Mouse (Mus musculus): ENCODE results near the gene Gde1. TPM values are rescaled to one million over a fixed set of nuclear protein-coding genes. Genes with fewer than 3 reads are reported as not detected.

The Gde1 gene
- polyA plus RNA-seq, 1 experiment = 75.4 TPM

GRCm38 (mm10) chr7:118710776-118711175, 5.2 kb upstream of the Gde1 start:
- peaks cover 5% of the 10 kb centered on the region; the same call in 1 of the 2 replicates for H3K4me1 ChIP-seq (ENCODE audit: control insufficient read depth, insufficient read depth, low read length)
- no peak overlapping the region for H3K27ac ChIP-seq (ENCODE audit: insufficient read depth, low read length)
- no peak for TF ChIP-seq CTCF (IDR thresholded peaks at IDR 0.05; ENCODE audit: borderline replicate concordance, insufficient read depth, low read length)
- no peak for TF ChIP-seq POLR2A (IDR thresholded peaks at IDR 0.05; ENCODE audit: low read depth, low read length)
- H3K4me3 ChIP-seq (ENCODE audit: insufficient read depth, low read length) = no peak overlapping the region

GRCm38 (mm10) chr7:118708002-118708401, 2.4 kb upstream of the Gde1 start:
- no peak overlapping the region for H3K4me3 ChIP-seq (ENCODE audit: insufficient read depth, low read length)
- TF ChIP-seq POLR2A (IDR thresholded peaks at IDR 0.05; ENCODE audit: low read depth, low read length) (no peak), CTCF (IDR thresholded peaks at IDR 0.05; ENCODE audit: borderline replicate concordance, insufficient read depth, low read length) (no peak)
- no peak overlapping the region for H3K27ac ChIP-seq (ENCODE audit: insufficient read depth, low read length)
- H3K4me1 ChIP-seq (ENCODE audit: control insufficient read depth, insufficient read depth, low read length) = peaks cover 8% of the 10 kb centered on the region

- no peak overlapping the region for H3K4me3 ChIP-seq (ENCODE audit: insufficient read depth, low read length)
- TF ChIP-seq CTCF (IDR thresholded peaks at IDR 0.05; ENCODE audit: borderline replicate concordance, insufficient read depth, low read length) (no peak), POLR2A (IDR thresholded peaks at IDR 0.05; ENCODE audit: low read depth, low read length) (no peak)
- H3K27ac ChIP-seq (ENCODE audit: insufficient read depth, low read length) = no peak overlapping the region
- peaks cover 8% of the 10 kb centered on the region for H3K4me1 ChIP-seq (ENCODE audit: control insufficient read depth, insufficient read depth, low read length)
Observed at GRCm38 (mm10) chr7:118707216-118707615, 1.6 kb upstream of the Gde1 start.

- H3K4me3 ChIP-seq (ENCODE audit: insufficient read depth, low read length) = no peak overlapping the region
Observed at GRCm38 (mm10) chr7:118706488-118706887, 910 bp upstream of the Gde1 start.

GRCm38 (mm10) chr7:118706051-118706450, 473 bp upstream of the Gde1 start:
- H3K27ac ChIP-seq (ENCODE audit: insufficient read depth, low read length) = no peak overlapping the region
- H3K4me3 ChIP-seq (ENCODE audit: insufficient read depth, low read length) = no peak overlapping the region
- TF ChIP-seq POLR2A (IDR thresholded peaks at IDR 0.05; ENCODE audit: low read depth, low read length) = no peak
- TF ChIP-seq CTCF (IDR thresholded peaks at IDR 0.05; ENCODE audit: borderline replicate concordance, insufficient read depth, low read length) = no peak
- peaks cover 8% of the 10 kb centered on the region for H3K4me1 ChIP-seq (ENCODE audit: control insufficient read depth, insufficient read depth, low read length)

More at GRCm38 (mm10) chr7:118706488-118706887, 910 bp upstream of the Gde1 start:
- TF ChIP-seq POLR2A (IDR thresholded peaks at IDR 0.05; ENCODE audit: low read depth, low read length) = no peak
- TF ChIP-seq CTCF (IDR thresholded peaks at IDR 0.05; ENCODE audit: borderline replicate concordance, insufficient read depth, low read length) = no peak
- H3K27ac ChIP-seq (ENCODE audit: insufficient read depth, low read length) = no peak overlapping the region
- H3K4me1 ChIP-seq (ENCODE audit: control insufficient read depth, insufficient read depth, low read length) = peaks cover 8% of the 10 kb centered on the region

- Histone ChIP-seq H3K4me3 (ENCODE audit: insufficient read depth, low read length) (peak overlapping the region; percentile 61; the same call in 1 of the 2 replicates), H3K27ac (ENCODE audit: insufficient read depth, low read length) (no peak overlapping the region), H3K4me1 (ENCODE audit: control insufficient read depth, insufficient read depth, low read length) (peaks cover 8% of the 10 kb centered on the region)
- TF ChIP-seq CTCF (IDR thresholded peaks at IDR 0.05; ENCODE audit: borderline replicate concordance, insufficient read depth, low read length) = no peak
- no peak for TF ChIP-seq POLR2A (IDR thresholded peaks at IDR 0.05; ENCODE audit: low read depth, low read length)
Observed at GRCm38 (mm10) chr7:118704001-118704850, 1.4 kb downstream of the Gde1 start.

GRCm38 (mm10) chr7:118703144-118703561, 2.4 kb downstream of the Gde1 start:
- peaks cover 8% of the 10 kb centered on the region for H3K4me1 ChIP-seq (ENCODE audit: control insufficient read depth, insufficient read depth, low read length)
- TF ChIP-seq CTCF (IDR thresholded peaks at IDR 0.05; ENCODE audit: borderline replicate concordance, insufficient read depth, low read length) (no peak), POLR2A (IDR thresholded peaks at IDR 0.05; ENCODE audit: low read depth, low read length) (no peak)
- no peak overlapping the region for H3K27ac ChIP-seq (ENCODE audit: insufficient read depth, low read length)
- H3K4me3 ChIP-seq (ENCODE audit: insufficient read depth, low read length) = no peak overlapping the region

GRCm38 (mm10) chr7:118698882-118699281, 6.7 kb downstream of the Gde1 start:
- TF ChIP-seq POLR2A (IDR thresholded peaks at IDR 0.05; ENCODE audit: low read depth, low read length) (no peak), CTCF (IDR thresholded peaks at IDR 0.05; ENCODE audit: borderline replicate concordance, insufficient read depth, low read length) (no peak)
- Histone ChIP-seq H3K27ac (ENCODE audit: insufficient read depth, low read length) (no peak overlapping the region), H3K4me3 (ENCODE audit: insufficient read depth, low read length) (no peak overlapping the region)

GRCm38 (mm10) chr7:118697168-118697567, 8.4 kb downstream of the Gde1 start:
- H3K27ac ChIP-seq (ENCODE audit: insufficient read depth, low read length) = no peak overlapping the region
- no peak overlapping the region for H3K4me3 ChIP-seq (ENCODE audit: insufficient read depth, low read length)
- TF ChIP-seq POLR2A (IDR thresholded peaks at IDR 0.05; ENCODE audit: low read depth, low read length) (no peak), CTCF (IDR thresholded peaks at IDR 0.05; ENCODE audit: borderline replicate concordance, insufficient read depth, low read length) (no peak)
- H3K4me1 ChIP-seq (ENCODE audit: control insufficient read depth, insufficient read depth, low read length) = 0 out of 2 replicates have a peak, but pooled peaks cover 3% of the 10 kb centered on the region

More at GRCm38 (mm10) chr7:118698882-118699281, 6.7 kb downstream of the Gde1 start:
- peaks cover 4% of the 10 kb centered on the region for H3K4me1 ChIP-seq (ENCODE audit: control insufficient read depth, insufficient read depth, low read length)

GRCm38 (mm10) chr7:118696146-118696545, 9.4 kb downstream of the Gde1 start:
- Histone ChIP-seq H3K27ac (ENCODE audit: insufficient read depth, low read length) (no peak overlapping the region), H3K4me3 (ENCODE audit: insufficient read depth, low read length) (no peak overlapping the region), H3K4me1 (ENCODE audit: control insufficient read depth, insufficient read depth, low read length) (0 out of 2 replicates have a peak, but pooled peaks cover 3% of the 10 kb centered on the region)
- TF ChIP-seq POLR2A (IDR thresholded peaks at IDR 0.05; ENCODE audit: low read depth, low read length) (no peak), CTCF (IDR thresholded peaks at IDR 0.05; ENCODE audit: borderline replicate concordance, insufficient read depth, low read length) (no peak)

All from embryonic fibroblast, embryonic 13.5 days (primary cell).